Mouse (Mus musculus) heart, embryonic 10.5 days (tissue): ENCODE results near the gene Zpbp2. TPM values are rescaled to one million over a fixed set of nuclear protein-coding genes. Genes with fewer than 3 reads are reported as not detected.

Experiments
- DNase-seq: peaks from one replicate; pipeline ENCODE4 v3.0.0-alpha.2; 2017; ENCODE audit warnings: low spot score
- H3K27ac ChIP-seq: fragments of 300-500 bp; sonication (generic); 2 replicates; pipeline ENCODE4 v1.5.1; 2016; ENCODE audit warnings: mild to moderate bottlenecking
- H3K27me3 ChIP-seq: fragments of 300-500 bp; sonication (generic); 2 replicates; pipeline ENCODE4 v1.6.1; 2016; ENCODE audit warnings: mild to moderate bottlenecking; ENCODE audit not compliant: poor library complexity, insufficient read depth, severe bottlenecking
- H3K36me3 ChIP-seq: fragments of 300-500 bp; sonication (generic); 2 replicates; pipeline ENCODE4 v1.6.1; 2016; ENCODE audit warnings: mild to moderate bottlenecking, moderate library complexity
- H3K4me1 ChIP-seq: fragments of 300-500 bp; sonication (generic); 2 replicates; pipeline ENCODE4 v1.6.1; 2016; ENCODE audit warnings: mild to moderate bottlenecking
- H3K4me3 ChIP-seq: fragments of 300-500 bp; sonication (generic); 2 replicates; pipeline ENCODE4 v1.5.1; 2016; ENCODE audit warnings: mild to moderate bottlenecking, moderate library complexity
- H3K9me3 ChIP-seq: fragments of 300-500 bp; sonication (generic); 2 replicates; pipeline ENCODE4 v1.6.1; 2016; ENCODE audit warnings: mild to moderate bottlenecking, moderate library complexity
- WGBS: fragments of 180-500 bp; shearing (Covaris S2); methylation state at CpG from one replicate; pipeline ENCODE4 v1.1.7; 2016; 5-methylcytosine and 5-hydroxymethylcytosine counted together
- polyA plus RNA-seq: library from polyadenylated mRNA; unstranded; fragments of >200 nt; fragmentation: Nextera tagmentation; extraction: Ambion mirVana; gene quantifications from 2 replicates; pipeline ENCODE4 v1.2.1, GENCODE M21; 2016

Zpbp2 gene
- polyA plus RNA-seq, 1 experiment from 2014 or later: 0.21 TPM

GRCm38 (mm10) chr11:98543414-98543813 is 7.5 kb upstream of the Zpbp2 start:
- Histone ChIP-seq H3K9me3 (no peaks in the 10 kb centered on the region), H3K27ac (no peak overlapping the region), H3K4me3 (no peak overlapping the region), H3K36me3 (no peaks in the 10 kb centered on the region), H3K4me1 (peaks cover 7% of the 10 kb centered on the region; the same call in 1 of the 2 replicates), H3K27me3 (peaks cover 70% of the 10 kb centered on the region)
- 71% methylated on average over 1 of the region's 1 CpGs for WGBS
- no peak for DNase-seq

- H3K27ac ChIP-seq: peak overlapping the region; percentile 74; the same call in 1 of the 2 replicates
- H3K27me3 ChIP-seq: peaks cover 87% of the 10 kb centered on the region
- 3% methylated on average over 16 of the region's 16 CpGs for WGBS
- no peaks in the 10 kb centered on the region for H3K9me3 ChIP-seq
- H3K4me3 ChIP-seq: peak overlapping the region; percentile 67
- H3K4me1 ChIP-seq: peaks cover 7% of the 10 kb centered on the region; the same call in 1 of the 2 replicates
- DNase-seq: no peak
- H3K36me3 ChIP-seq: no peaks in the 10 kb centered on the region
Measured at GRCm38 (mm10) chr11:98544890-98545677, 5.8 kb upstream of the Zpbp2 start.

GRCm38 (mm10) chr11:98545711-98546231 is 5.1 kb upstream of the Zpbp2 start, which contains the start of gene Ikzf3:
TSS of gene Ikzf3 (minus strand) at chr11:98546031.
- H3K27me3 ChIP-seq: peaks cover 91% of the 10 kb centered on the region
- no peaks in the 10 kb centered on the region for H3K36me3 ChIP-seq
- H3K4me3 ChIP-seq: peak within 1 kb of the TSS; percentile 67
- no peaks in the 10 kb centered on the region for H3K9me3 ChIP-seq
- 1% methylated on average over 58 of the region's 58 CpGs for WGBS
- H3K4me1 ChIP-seq: peaks cover 12% of the 10 kb centered on the region
- H3K27ac ChIP-seq: peak within 1 kb of the TSS; percentile 74
- DNase-seq: no peak

GRCm38 (mm10) chr11:98546529-98547307 is 4.2 kb upstream of the Zpbp2 start:
- Histone ChIP-seq H3K9me3 (no peaks in the 10 kb centered on the region), H3K36me3 (no peaks in the 10 kb centered on the region), H3K27me3 (peaks cover 85% of the 10 kb centered on the region), H3K4me3 (no peak overlapping the region), H3K4me1 (peaks cover 17% of the 10 kb centered on the region), H3K27ac (no peak overlapping the region)
- WGBS: 43% methylated on average over 12 of the region's 12 CpGs
- DNase-seq: no peak

GRCm38 (mm10) chr11:98547308-98547693 is 3.6 kb upstream of the Zpbp2 start:
- no peak overlapping the region for H3K27ac ChIP-seq
- no peaks in the 10 kb centered on the region for H3K36me3 ChIP-seq
- 53% methylated on average over 3 of the region's 3 CpGs for WGBS
- no peak for DNase-seq
- H3K4me1 ChIP-seq: peaks cover 17% of the 10 kb centered on the region
- H3K9me3 ChIP-seq: no peaks in the 10 kb centered on the region
- no peak overlapping the region for H3K4me3 ChIP-seq
- H3K27me3 ChIP-seq: peaks cover 81% of the 10 kb centered on the region

GRCm38 (mm10) chr11:98549363-98549762 is 1.5 kb upstream of the Zpbp2 start:
- no peak for DNase-seq
- H3K4me1 ChIP-seq: peaks cover 17% of the 10 kb centered on the region
- WGBS: 73% methylated on average over 4 of the region's 4 CpGs
- H3K9me3 ChIP-seq: no peaks in the 10 kb centered on the region; the same call in 1 of the 2 replicates
- no peak overlapping the region for H3K4me3 ChIP-seq
- no peaks in the 10 kb centered on the region for H3K36me3 ChIP-seq
- peaks cover 61% of the 10 kb centered on the region for H3K27me3 ChIP-seq
- no peak overlapping the region for H3K27ac ChIP-seq

- DNase-seq: no peak
- Histone ChIP-seq H3K27me3 (peaks cover 51% of the 10 kb centered on the region), H3K27ac (peak overlapping the region; percentile 92), H3K4me1 (peaks cover 15% of the 10 kb centered on the region), H3K4me3 (peak overlapping the region; percentile 80), H3K9me3 (no peaks in the 10 kb centered on the region; the same call in 1 of the 2 replicates), H3K36me3 (no peaks in the 10 kb centered on the region)
- 16% methylated on average over 20 of the region's 20 CpGs for WGBS
Measured at GRCm38 (mm10) chr11:98550311-98550974, 454 bp upstream of the Zpbp2 start.

GRCm38 (mm10) chr11:98553966-98554365 is 3.1 kb downstream of the Zpbp2 start:
- Histone ChIP-seq H3K27me3 (peaks cover 16% of the 10 kb centered on the region), H3K4me3 (no peak overlapping the region), H3K4me1 (peaks cover 13% of the 10 kb centered on the region), H3K36me3 (no peaks in the 10 kb centered on the region), H3K9me3 (no peaks in the 10 kb centered on the region; the same call in 1 of the 2 replicates), H3K27ac (no peak overlapping the region)
- DNase-seq: no peak
- 90% methylated on average over 4 of the region's 4 CpGs for WGBS

GRCm38 (mm10) chr11:98555124-98555700 is 4.3 kb downstream of the Zpbp2 start:
- no peaks in the 10 kb centered on the region; the same call in 1 of the 2 replicates for H3K9me3 ChIP-seq
- H3K27ac ChIP-seq: no peak overlapping the region
- H3K4me1 ChIP-seq: peaks cover 13% of the 10 kb centered on the region
- no peak overlapping the region for H3K4me3 ChIP-seq
- H3K27me3 ChIP-seq: peaks cover 3% of the 10 kb centered on the region; the same call in 1 of the 2 replicates
- H3K36me3 ChIP-seq: no peaks in the 10 kb centered on the region
- WGBS: 69% methylated on average over 12 of the region's 12 CpGs
- DNase-seq: no peak

GRCm38 (mm10) chr11:98560942-98561341 is 10.0 kb downstream of the Zpbp2 start:
- H3K27ac ChIP-seq: peak overlapping the region; percentile 67
- WGBS: 20% methylated on average over 7 of the region's 7 CpGs

GRCm38 (mm10) chr11:98563025-98563424 is 12.1 kb downstream of the Zpbp2 start:
- peaks cover 19% of the 10 kb centered on the region for H3K4me1 ChIP-seq
- no peak for DNase-seq
- H3K27me3 ChIP-seq: no peaks in the 10 kb centered on the region
- no peak overlapping the region for H3K4me3 ChIP-seq
- H3K9me3 ChIP-seq: no peaks in the 10 kb centered on the region
- WGBS: 84% methylated on average over 3 of the region's 3 CpGs
- no peaks in the 10 kb centered on the region for H3K36me3 ChIP-seq
- H3K27ac ChIP-seq: no peak overlapping the region

More at GRCm38 (mm10) chr11:98560942-98561341, 10.0 kb downstream of the Zpbp2 start:
- Histone ChIP-seq H3K4me3 (no peak overlapping the region), H3K4me1 (peaks cover 20% of the 10 kb centered on the region), H3K27me3 (no peaks in the 10 kb centered on the region), H3K9me3 (no peaks in the 10 kb centered on the region), H3K36me3 (no peaks in the 10 kb centered on the region)
- no peak for DNase-seq

- Histone ChIP-seq H3K36me3 (no peaks in the 10 kb centered on the region), H3K4me3 (no peak overlapping the region), H3K4me1 (peaks cover 17% of the 10 kb centered on the region), H3K27me3 (no peaks in the 10 kb centered on the region), H3K27ac (no peak overlapping the region), H3K9me3 (no peaks in the 10 kb centered on the region)
- no peak for DNase-seq
- WGBS: 76% methylated on average over 13 of the region's 13 CpGs
Measured at GRCm38 (mm10) chr11:98563921-98564414, 13.1 kb downstream of the Zpbp2 start.
